Mouse (Mus musculus): ENCODE measurements around the gene Clcn7. TPM values are rescaled to one million over a fixed set of nuclear protein-coding genes. Genes with fewer than 3 reads are reported as not detected.
A peak's percentile ranks its signal among the peaks of the same experiment; 100 is the strongest.

Clcn7 gene
- polyA plus RNA-seq, 1 experiment = 22.9 TPM

GRCm38 (mm10) chr17:25210680-25211466 lies 77.7 kb downstream of the Clcn7 start:
- peak; percentile 40 for TF ChIP-seq TCF3 (IDR thresholded peaks at IDR 0.05; ENCODE audit: insufficient read length, low read depth)
- no peak for TF ChIP-seq USF1 (IDR thresholded peaks at IDR 0.05; ENCODE audit: low read depth)
- peak; percentile 61 to 86 (median 65) for TF ChIP-seq MYOG (IDR thresholded peaks at IDR 0.05; ENCODE audit: control insufficient read depth in 1 of 3, insufficient read depth in 1 of 3, insufficient read length in 2 of 3, low read depth in 2 of 3)
- no peak for TF ChIP-seq REST (IDR thresholded peaks at IDR 0.05; ENCODE audit: insufficient read depth, insufficient read length)
- no peak for TF ChIP-seq POLR2AphosphoS2 (IDR thresholded peaks at IDR 0.05; ENCODE audit: insufficient read length, low read depth)
- peak; percentile 52 for TF ChIP-seq TCF12 (IDR thresholded peaks at IDR 0.05; ENCODE audit: insufficient read depth, poor library complexity, severe bottlenecking)
- TF ChIP-seq POLR2A (IDR thresholded peaks at IDR 0.05; ENCODE audit: insufficient read length, low read depth) = no peak
- TF ChIP-seq MYOD1 (IDR thresholded peaks at IDR 0.05; ENCODE audit: control insufficient read depth in 1 of 3, insufficient read length in 2 of 3, low read depth in 2 of 3) = peak; percentile 50 to 82 (median 79)
- TF ChIP-seq MAX (IDR thresholded peaks at IDR 0.05; ENCODE audit: low read depth) = no peak
- no peak for TF ChIP-seq SRF (IDR thresholded peaks at IDR 0.05; ENCODE audit: control insufficient read depth, insufficient read length, low read depth)
- TF ChIP-seq E2F4 (IDR thresholded peaks at IDR 0.05; ENCODE audit: insufficient read depth) = no peak
- TF ChIP-seq CEBPB (IDR thresholded peaks at IDR 0.05; ENCODE audit: insufficient read depth, poor library complexity, severe bottlenecking) = no peak

GRCm38 (mm10) chr17:25211705-25212104 lies 78.5 kb downstream of the Clcn7 start:
- Histone ChIP-seq H3K4me3 (no peak overlapping the region), H3K36me3 (ENCODE audit: control insufficient read depth, insufficient read depth) (peaks cover 7% of the 10 kb centered on the region), H3K4me2 (ENCODE audit: low read depth) (peak overlapping the region; percentile 6), H3K27me3 (ENCODE audit: control insufficient read depth, insufficient read depth, insufficient read length) (no peaks in the 10 kb centered on the region), H3ac (ENCODE audit: control insufficient read depth, insufficient read length) (no peak overlapping the region), H3K79me2 (ENCODE audit: control insufficient read depth, insufficient read depth) (no peaks in the 10 kb centered on the region)
- no peak for TF ChIP-seq CEBPB (IDR thresholded peaks at IDR 0.05; ENCODE audit: insufficient read depth, poor library complexity, severe bottlenecking)
- TF ChIP-seq MYOD1 (IDR thresholded peaks at IDR 0.05; ENCODE audit: control insufficient read depth in 1 of 3, insufficient read length in 2 of 3, low read depth in 2 of 3) = no peak
- TF ChIP-seq TCF3 (IDR thresholded peaks at IDR 0.05; ENCODE audit: insufficient read length, low read depth) = no peak

More at GRCm38 (mm10) chr17:25210680-25211466, 77.7 kb downstream of the Clcn7 start:
- H3K4me2 ChIP-seq (ENCODE audit: low read depth) = peak overlapping the region; percentile 6
- no peaks in the 10 kb centered on the region for H3K27me3 ChIP-seq (ENCODE audit: control insufficient read depth, insufficient read depth, insufficient read length)
- peaks cover 7% of the 10 kb centered on the region for H3K36me3 ChIP-seq (ENCODE audit: control insufficient read depth, insufficient read depth)
- no peak overlapping the region for H3ac ChIP-seq (ENCODE audit: control insufficient read depth, insufficient read length)
- H3K4me3 ChIP-seq = no peak overlapping the region
- no peaks in the 10 kb centered on the region for H3K79me2 ChIP-seq (ENCODE audit: control insufficient read depth, insufficient read depth)

Other genes with a start within 250 kb of the Clcn7 start
- gene Nubp2, start 247.0 kb upstream of the Clcn7 start, polyA plus RNA-seq (2012; fragmentation: generic; extraction: Trizol) = 38.5 TPM
- gene Spsb3, start 246.7 kb upstream of the Clcn7 start, polyA plus RNA-seq (2012; fragmentation: generic; extraction: Trizol) = 46.6 TPM
- 12.5 TPM for gene Eme2, start 238.3 kb upstream of the Clcn7 start, polyA plus RNA-seq (2012; fragmentation: generic; extraction: Trizol)
- gene Mrps34, start 238.3 kb upstream of the Clcn7 start, polyA plus RNA-seq (2012; fragmentation: generic; extraction: Trizol) = 142 TPM
- 23.7 TPM for gene Nme3, start 236.9 kb upstream of the Clcn7 start, polyA plus RNA-seq (2012; fragmentation: generic; extraction: Trizol)
- 47.6 TPM for gene Mapk8ip3, start 196.4 kb upstream of the Clcn7 start, polyA plus RNA-seq (2012; fragmentation: generic; extraction: Trizol)
- gene Jpt2, start 172.7 kb upstream of the Clcn7 start, polyA plus RNA-seq (2012; fragmentation: generic; extraction: Trizol) = 16.3 TPM
- 3.5 TPM for gene Cramp1l, start 117.6 kb upstream of the Clcn7 start, polyA plus RNA-seq (2012; fragmentation: generic; extraction: Trizol)
- 8.9 TPM for gene Ift140, start 117.3 kb upstream of the Clcn7 start, polyA plus RNA-seq (2012; fragmentation: generic; extraction: Trizol)
- 0.43 TPM for gene Tmem204, start 49.8 kb upstream of the Clcn7 start, polyA plus RNA-seq (2012; fragmentation: generic; extraction: Trizol)
- 14.4 TPM for gene Telo2, start 17.4 kb upstream of the Clcn7 start, polyA plus RNA-seq (2012; fragmentation: generic; extraction: Trizol)
- not detected for gene Ptx4, start 12.6 kb upstream of the Clcn7 start, polyA plus RNA-seq (2012; fragmentation: generic; extraction: Trizol)
- not detected for gene Ccdc154, start 29.1 kb downstream of the Clcn7 start, polyA plus RNA-seq (2012; fragmentation: generic; extraction: Trizol)
- gene Gm38655, start 42.1 kb downstream of the Clcn7 start, polyA plus RNA-seq (2012; fragmentation: generic; extraction: Trizol) = not detected
- 13.7 TPM for gene BC003965, start 51.2 kb downstream of the Clcn7 start, polyA plus RNA-seq (2012; fragmentation: generic; extraction: Trizol)
- 1.9 TPM for gene Unkl, start 55.0 kb downstream of the Clcn7 start, polyA plus RNA-seq (2012; fragmentation: generic; extraction: Trizol)
- 26.5 TPM for gene Gnptg, start 106.7 kb downstream of the Clcn7 start, polyA plus RNA-seq (2012; fragmentation: generic; extraction: Trizol)
- gene Tsr3, start 106.8 kb downstream of the Clcn7 start, polyA plus RNA-seq (2012; fragmentation: generic; extraction: Trizol) = 44.7 TPM
- 0.01 TPM for gene Baiap3, start 123.0 kb downstream of the Clcn7 start, polyA plus RNA-seq (2012; fragmentation: generic; extraction: Trizol)
- 246 TPM for gene Ube2i, start 141.2 kb downstream of the Clcn7 start, polyA plus RNA-seq (2012; fragmentation: generic; extraction: Trizol)
- not detected for gene Prss34, start 165.0 kb downstream of the Clcn7 start, polyA plus RNA-seq (2012; fragmentation: generic; extraction: Trizol)
- gene Prss28, start 175.3 kb downstream of the Clcn7 start, polyA plus RNA-seq (2012; fragmentation: generic; extraction: Trizol) = not detected
- not detected for gene Prss29, start 185.3 kb downstream of the Clcn7 start, polyA plus RNA-seq (2012; fragmentation: generic; extraction: Trizol)
- gene Tpsab1, start 212.2 kb downstream of the Clcn7 start, polyA plus RNA-seq (2012; fragmentation: generic; extraction: Trizol) = 0.47 TPM
- not detected for gene Tpsb2, start 232.9 kb downstream of the Clcn7 start, polyA plus RNA-seq (2012; fragmentation: generic; extraction: Trizol)
- not detected for gene Tpsg1, start 235.9 kb downstream of the Clcn7 start, polyA plus RNA-seq (2012; fragmentation: generic; extraction: Trizol)